Mouse (Mus musculus) Patski (cell line): Measurements from ENCODE around the gene Sema3f. TPM values are rescaled to one million over a fixed set of nuclear protein-coding genes. Genes with fewer than 3 reads are reported as not detected.

Experiments
- ATAC-seq: fragments of 100-300 bp; one replicate; pipeline ENCODE4 v1.8.0; 2021
- CTCF ChIA-PET: fragments of 350-600 bp; sonication (Branson Sonifier 250); formaldehyde crosslinking; loops from one replicate; lab custom pipeline; 2022; ENCODE audit warnings: inconsistent platforms; lab: Charles Lee
- POLR2A ChIA-PET: fragments of 350-600 bp; sonication (Branson Sonifier 250); formaldehyde crosslinking; loops from one replicate; lab custom pipeline; 2022; ENCODE audit warnings: antibody characterized with exemption, inconsistent platforms; lab: Charles Lee
- DNase-seq: peaks from one replicate; pipeline ENCODE4 v3.0.0-alpha.2; 2011; ENCODE audit warnings: low read depth, low spot score
- H3K27me3 ChIP-seq: fragments of 371-371 bp; one replicate; pipeline ENCODE4 v1.5.1; 2021
- CTCF ChIP-seq: fragments of 100-300 bp; IDR thresholded peaks from one replicate; pipeline ENCODE4 v1.5.1; 2021
- in situ Hi-C: fragments of 300-500 bp; cut with MboI; formaldehyde crosslinking; loops from 3 replicates; pipeline ENCODE4 v1.11.1; 2018; ENCODE audit warnings: low pct_unique_long_range_greater_than_20kb, mixed read lengths
- polyA plus RNA-seq: library from polyadenylated mRNA; unstranded; gene quantifications from one replicate; pipeline ENCODE4 v1.2.3, GENCODE M21; 2021

Gene Sema3f
- polyA plus RNA-seq, 1 experiment from 2014 or later, result 272 TPM

DNA sequence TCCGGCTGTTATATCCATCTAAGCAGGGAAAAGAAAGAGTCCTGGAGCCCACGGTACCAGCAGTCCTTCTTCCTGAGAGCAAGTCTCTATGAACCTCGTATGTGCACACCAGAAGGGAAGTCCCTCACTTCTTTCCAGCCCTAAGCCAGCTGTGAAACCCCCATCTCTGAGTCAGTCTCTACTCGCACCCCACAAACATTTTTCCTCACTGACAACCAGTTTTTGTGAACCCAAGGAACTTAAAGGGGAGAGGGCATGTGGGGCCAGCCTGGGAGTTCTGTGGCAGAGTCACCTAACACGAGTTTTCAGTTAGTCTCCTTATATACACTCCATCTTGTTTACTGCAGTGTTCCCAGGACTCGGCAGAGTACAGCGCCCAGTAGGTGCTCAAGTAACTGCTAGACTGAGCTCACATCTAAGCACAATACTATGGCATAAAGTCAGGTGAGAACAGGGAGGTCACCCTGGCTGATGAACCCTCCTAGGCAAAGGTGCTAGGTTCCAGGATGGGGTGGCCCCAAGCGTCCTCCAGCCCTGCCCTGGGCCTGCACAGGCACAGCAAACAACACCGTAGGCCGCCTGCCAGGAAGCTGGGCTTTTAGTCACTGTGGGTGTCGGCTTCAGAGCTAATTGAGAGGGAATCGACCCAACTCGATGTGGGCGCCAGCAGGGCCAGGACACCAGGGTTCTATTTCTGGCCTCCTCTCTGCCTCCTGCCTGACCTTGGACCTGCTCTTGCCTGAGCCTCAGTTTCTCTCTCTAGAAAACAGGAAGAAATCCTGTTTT is 6.7 kb downstream of the Sema3f start:
- no peak for DNase-seq
- ATAC-seq, result no peak
- CTCF ChIA-PET, result interaction anchor here (2.1 kb wide), 1 partner anchor 10 kb away, joined by 4 read pairs; no protein-coding TSS in a partner anchor
- POLR2A ChIA-PET, result interaction anchor here (1.1 to 2.7 kb wide), 2 partner anchors 11 kb away, joined by 3 to 12 read pairs; no protein-coding TSS in a partner anchor
- in situ Hi-C loops, result loop anchor here (25.0 kb wide), 1 partner anchor 391 kb away; no protein-coding TSS in a partner anchor
- no peaks in the 10 kb centered on the region for H3K27me3 ChIP-seq
- no peak for TF ChIP-seq CTCF

DNA sequence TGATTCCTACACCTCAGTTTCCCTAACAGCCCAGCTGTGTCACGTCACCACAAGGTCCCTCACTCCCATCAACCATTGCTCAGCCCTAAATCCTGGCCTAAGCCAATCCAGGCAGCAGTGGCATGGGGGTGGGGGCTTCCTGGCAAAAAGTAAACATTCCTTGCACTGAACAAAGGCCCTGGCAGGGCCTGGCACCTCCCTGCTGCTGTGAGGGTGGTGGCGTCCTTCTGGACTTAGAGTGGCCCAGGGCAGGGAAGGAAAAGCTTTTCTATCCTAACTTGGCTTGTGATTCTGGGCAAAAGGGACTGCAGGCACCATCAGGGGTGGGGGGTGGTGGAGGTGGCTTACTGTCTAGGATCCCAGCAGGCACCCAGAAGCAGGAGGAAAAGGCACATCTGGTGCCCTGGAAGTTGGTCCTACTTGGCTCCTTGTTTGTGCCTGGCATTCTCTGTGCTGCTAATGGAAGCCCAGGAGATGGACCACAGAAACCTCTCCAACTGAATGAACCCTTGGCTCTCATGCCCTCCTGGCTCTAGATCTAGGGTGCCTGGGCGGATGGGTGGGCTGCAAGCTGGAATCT is 7.6 kb downstream of the Sema3f start:
- TF ChIP-seq CTCF, result no peak
- ChIA-PET CTCF (interaction anchor here (1.1 to 2.1 kb wide), 3 partner anchors 9 to 58 kb away, joined by 4 to 9 read pairs (median 4); no protein-coding TSS in a partner anchor), POLR2A (interaction anchor here (0.7 to 2.7 kb wide), 3 partner anchors 11 to 37 kb away, joined by 3 to 12 read pairs (median 5); no protein-coding TSS in a partner anchor)
- H3K27me3 ChIP-seq, result no peaks in the 10 kb centered on the region
- in situ Hi-C loops, result loop anchor here (25.0 kb wide), 1 partner anchor 390 kb away; no protein-coding TSS in a partner anchor
- DNase-seq, result no peak
- ATAC-seq, result no peak

DNA sequence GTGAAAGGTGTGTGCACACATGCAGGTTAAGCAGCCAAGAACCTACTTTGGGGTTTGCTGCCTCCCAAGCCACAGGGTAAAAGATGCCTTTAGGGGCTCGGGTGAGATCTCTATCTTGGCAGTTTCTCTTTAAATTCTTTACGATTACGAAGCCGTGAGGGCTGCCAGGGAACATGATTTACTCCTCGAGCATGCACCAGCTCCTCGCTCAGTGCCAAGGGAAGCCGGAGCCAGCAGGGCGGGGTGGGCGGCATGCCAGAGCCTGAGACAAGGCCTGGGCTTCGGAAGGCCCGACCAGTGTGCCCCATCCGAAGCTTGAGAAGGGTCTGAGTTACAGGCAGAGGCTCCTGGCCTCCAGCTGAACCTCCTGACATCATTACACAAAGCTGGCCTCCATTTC is 8.7 kb downstream of the Sema3f start:
- POLR2A ChIA-PET, result interaction anchor here (1.0 to 2.7 kb wide), 4 partner anchors 12 to 38 kb away, joined by 4 to 12 read pairs (median 4); no protein-coding TSS in a partner anchor
- in situ Hi-C loops, result loop anchor here (25.0 kb wide), 1 partner anchor 389 kb away; no protein-coding TSS in a partner anchor
- CTCF ChIA-PET, result interaction anchor here (0.8 to 1.7 kb wide), 7 partner anchors 9 to 57 kb away, joined by 3 to 9 read pairs (median 3); partner anchors contain the start of gene Sema3f
- DNase-seq, result peak; percentile 89
- ATAC-seq, result peak; percentile 29
- H3K27me3 ChIP-seq, result no peaks in the 10 kb centered on the region
- no peak for TF ChIP-seq CTCF

DNA sequence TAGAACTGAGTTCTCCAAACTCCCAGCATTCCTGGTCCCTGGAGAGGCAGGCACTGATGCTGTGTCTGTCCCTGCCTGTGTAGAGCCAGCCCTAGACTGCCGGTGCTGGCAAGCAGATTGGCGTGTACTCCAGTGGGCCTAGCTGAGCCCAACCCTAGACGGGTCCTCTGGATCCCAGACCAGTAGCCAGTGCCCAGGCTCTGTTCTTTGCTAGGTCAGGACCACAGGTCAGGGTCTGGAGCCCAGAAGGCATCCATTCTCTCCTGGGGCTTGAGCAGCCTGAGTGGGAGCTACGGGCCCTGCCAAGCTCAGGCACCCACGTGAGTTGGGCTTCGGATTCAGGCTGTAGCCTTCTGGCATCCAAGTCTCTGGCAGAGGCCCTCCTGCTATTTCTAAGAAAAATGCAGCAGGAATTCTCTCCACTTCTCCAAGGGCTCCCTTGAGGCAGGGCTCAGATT is 10.1 kb downstream of the Sema3f start:
- ATAC-seq, result peak; percentile 48
- POLR2A ChIA-PET, result interaction anchor here (1.4 to 4.0 kb wide), 4 partner anchors 8 to 36 kb away, joined by 4 to 20 read pairs (median 6); no protein-coding TSS in a partner anchor

DNA sequence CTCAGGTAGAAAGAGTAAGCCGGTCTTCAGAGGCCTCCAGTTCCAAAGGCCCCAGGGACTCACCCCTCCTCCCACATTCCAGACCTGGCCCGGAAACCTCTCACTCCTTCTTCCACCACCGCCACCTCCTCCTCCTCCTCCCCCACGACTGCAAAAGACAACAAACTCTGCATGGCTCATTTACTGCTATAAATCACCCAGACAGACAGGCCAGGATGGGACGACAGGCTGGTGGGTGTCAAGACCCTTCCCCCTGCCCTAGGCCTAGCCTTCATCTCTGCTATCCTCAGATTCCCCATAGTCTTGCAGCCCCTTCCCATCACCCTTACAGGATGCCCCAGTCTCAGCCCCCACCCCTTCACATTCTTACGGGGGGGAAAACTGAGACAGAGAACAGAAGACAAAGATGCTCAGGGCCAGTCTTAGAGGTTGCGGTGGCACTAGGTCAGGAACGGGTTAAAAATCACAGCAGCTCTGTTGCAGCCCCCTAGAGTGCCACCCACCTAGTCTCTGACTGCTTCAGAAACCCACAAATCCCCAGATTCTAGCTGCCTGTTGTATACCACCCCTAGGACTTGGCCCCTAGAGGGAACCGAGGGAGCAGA is 10.8 kb downstream of the Sema3f start:
- no peak for DNase-seq
- no peaks in the 10 kb centered on the region for H3K27me3 ChIP-seq
- in situ Hi-C loops, result no loop called here
- no peak for TF ChIP-seq CTCF
- CTCF ChIA-PET, result interaction anchor here (0.9 to 1.6 kb wide), 4 partner anchors 8 to 38 kb away, joined by 3 to 11 read pairs (median 6); no protein-coding TSS in a partner anchor
- POLR2A ChIA-PET, result interaction anchor here (1.4 to 4.0 kb wide), 4 partner anchors 9 to 37 kb away, joined by 4 to 20 read pairs (median 6); no protein-coding TSS in a partner anchor
- no peak for ATAC-seq

More for the DNA sequence above, 10.1 kb downstream of the Sema3f start:
- no peaks in the 10 kb centered on the region for H3K27me3 ChIP-seq
- CTCF ChIA-PET, result interaction anchor here (0.9 to 1.5 kb wide), 2 partner anchors 14 to 38 kb away, joined by 5 to 8 read pairs; no protein-coding TSS in a partner anchor
- TF ChIP-seq CTCF, result no peak
- peak; percentile 80 for DNase-seq
- in situ Hi-C loops, result loop anchor here (25.0 kb wide), 1 partner anchor 388 kb away; no protein-coding TSS in a partner anchor

DNA sequence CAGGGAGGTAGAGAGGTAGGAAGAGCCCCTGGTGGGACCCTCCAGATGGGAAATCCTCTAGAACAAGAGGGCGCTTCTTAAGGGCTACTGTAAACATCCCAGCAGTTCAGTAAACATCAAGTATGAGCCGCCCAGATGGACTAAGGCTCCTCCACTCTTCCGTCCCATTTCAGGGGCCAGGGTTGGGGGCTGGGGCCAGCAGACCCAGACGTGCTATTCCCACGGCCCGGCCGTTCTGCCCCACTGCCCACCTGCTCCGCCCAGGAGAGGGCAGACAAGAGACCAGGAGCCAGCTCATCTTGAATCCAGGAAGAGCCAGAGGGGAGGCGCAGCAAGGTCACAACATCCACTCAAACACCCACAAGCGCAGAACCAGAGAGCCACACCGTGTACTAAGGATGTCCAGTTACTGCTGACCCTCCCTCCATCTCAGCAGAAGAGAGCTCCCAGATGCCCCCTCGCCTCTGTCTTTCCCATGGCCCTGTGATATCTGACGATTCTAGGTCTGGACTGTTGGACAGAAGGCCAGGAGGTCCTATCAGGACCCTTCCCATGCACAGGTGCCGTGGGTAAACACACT is 11.6 kb downstream of the Sema3f start:
- TF ChIP-seq CTCF, result no peak
- DNase-seq (no peak), ATAC-seq (peak; percentile 20)
- in situ Hi-C loops, result no loop called here
- POLR2A ChIA-PET, result interaction anchor here (1.0 to 4.0 kb wide), 5 partner anchors 10 to 39 kb away, joined by 3 to 20 read pairs (median 5); no protein-coding TSS in a partner anchor
- H3K27me3 ChIP-seq, result no peaks in the 10 kb centered on the region
- CTCF ChIA-PET, result interaction anchor here (1.1 to 1.6 kb wide), 2 partner anchors 9 to 39 kb away, joined by 3 to 11 read pairs; no protein-coding TSS in a partner anchor

DNA sequence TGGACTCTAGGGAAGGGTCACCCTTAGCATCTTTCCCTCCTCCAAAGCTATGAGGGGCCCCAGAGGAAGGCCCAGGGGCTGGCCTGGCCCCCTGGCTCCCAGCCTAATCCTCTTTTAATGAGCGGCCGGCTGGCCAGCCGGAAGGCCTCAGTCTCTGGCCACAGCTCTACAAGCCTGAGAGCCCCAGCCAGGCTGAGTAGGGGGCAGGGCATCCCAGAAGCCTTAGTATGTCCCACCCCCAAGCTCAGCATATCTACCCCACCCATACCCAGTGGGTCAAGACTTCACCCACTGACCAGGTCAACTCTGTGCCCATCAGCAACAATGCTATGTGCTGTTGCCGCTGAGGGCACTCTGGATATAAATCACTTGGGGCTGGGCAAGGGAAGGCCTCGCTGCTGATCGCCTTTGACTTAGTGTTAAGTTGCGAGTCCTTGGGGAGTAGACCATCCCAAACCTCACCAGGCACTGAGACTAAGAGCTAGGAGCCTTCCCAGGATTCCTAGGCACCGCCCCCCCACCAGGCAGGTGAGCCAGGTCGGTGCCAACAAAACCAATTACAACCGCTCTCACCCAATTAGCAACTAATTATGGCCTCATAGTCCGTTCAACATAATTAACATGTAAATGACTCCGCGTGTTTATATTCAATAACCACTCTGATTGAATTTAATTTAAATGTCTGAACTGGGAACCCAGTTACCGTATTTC is 12.3 kb downstream of the Sema3f start:
- H3K27me3 ChIP-seq, result no peaks in the 10 kb centered on the region
- ATAC-seq (no peak), DNase-seq (no peak)
- ChIA-PET POLR2A (interaction anchor here (0.6 to 4.0 kb wide), 4 partner anchors 11 to 1279 kb away, joined by 3 to 20 read pairs (median 4); no protein-coding TSS in a partner anchor), CTCF (interaction anchor here (0.8 to 1.6 kb wide), 3 partner anchors 9 to 53 kb away, joined by 3 to 11 read pairs (median 3); no protein-coding TSS in a partner anchor)
- in situ Hi-C loops, result no loop called here
- TF ChIP-seq CTCF, result no peak

DNA sequence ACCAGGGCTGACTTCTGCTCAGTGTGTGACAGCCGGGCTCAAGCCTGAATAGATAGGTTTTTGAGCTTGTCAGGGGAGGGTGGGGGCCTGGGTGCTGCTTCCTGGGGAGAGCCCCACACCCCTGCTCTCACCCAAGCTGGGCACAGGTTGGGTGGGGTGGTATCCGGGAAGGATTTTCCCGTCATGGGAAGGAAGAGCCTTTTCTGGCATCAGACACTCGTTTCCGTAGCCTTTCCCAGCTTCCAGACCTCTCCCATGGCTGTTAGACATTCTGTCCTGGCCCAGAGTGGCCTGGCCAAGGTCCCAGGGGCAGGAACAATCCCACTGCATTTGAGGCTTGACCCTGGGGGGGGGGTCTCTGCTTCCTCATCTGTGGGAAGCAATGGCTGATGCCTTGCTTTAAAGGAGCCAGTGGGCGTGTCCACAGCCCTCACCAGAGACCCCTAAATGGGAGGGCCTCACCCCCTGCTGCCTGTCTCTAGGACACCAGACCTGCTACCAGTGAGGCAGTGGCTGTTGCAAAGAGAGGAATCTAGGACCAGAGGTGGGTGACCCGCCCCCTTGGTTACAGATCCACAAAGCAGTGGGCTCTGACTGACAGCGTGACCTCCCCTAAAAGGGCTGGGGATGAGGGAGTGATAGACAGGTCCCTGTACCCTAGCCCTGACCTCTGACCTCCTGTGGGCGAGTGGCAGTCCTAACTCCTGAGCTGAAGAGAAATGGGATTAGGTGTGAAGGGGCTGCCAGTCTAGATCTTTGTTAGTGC is 13.2 kb downstream of the Sema3f start:
- in situ Hi-C loops, result no loop called here
- H3K27me3 ChIP-seq, result no peaks in the 10 kb centered on the region
- no peak for TF ChIP-seq CTCF
- POLR2A ChIA-PET, result interaction anchor here (0.8 to 4.0 kb wide), 4 partner anchors 12 to 43 kb away, joined by 3 to 20 read pairs (median 4); no protein-coding TSS in a partner anchor
- no peak for ATAC-seq
- CTCF ChIA-PET, result interaction anchor here (1.0 to 1.4 kb wide), 5 partner anchors 11 to 52 kb away, joined by 3 to 4 read pairs (median 3); no protein-coding TSS in a partner anchor
- no peak for DNase-seq
